Mouse (Mus musculus) intestine, embryonic 16.5 days (tissue): ENCODE results near the gene C77080. TPM values are rescaled to one million over a fixed set of nuclear protein-coding genes. Genes with fewer than 3 reads are reported as not detected.

Experiments
- ATAC-seq: fragments of 200-750 bp; cut with Nextera tagmentation; 2 replicates; pipeline ENCODE4 v1.8.0; 2017; ENCODE audit warnings: moderate TSS enrichment, moderate library complexity
- H3K27ac ChIP-seq: fragments of 300-500 bp; sonication (generic); 2 replicates; pipeline ENCODE4 v1.5.1; 2014; ENCODE audit warnings: mild to moderate bottlenecking, low read length
- H3K27me3 ChIP-seq: fragments of 300-500 bp; sonication (generic); replicated peaks from 2 replicates; pipeline ENCODE4 v1.6.1; 2014; ENCODE audit warnings: low read length, control low read depth, mixed read lengths; ENCODE audit not compliant: control insufficient read depth, insufficient read depth
- H3K36me3 ChIP-seq: fragments of 300-500 bp; sonication (generic); 2 replicates; pipeline ENCODE4 v1.6.1; 2014; ENCODE audit warnings: low read length, control low read depth; ENCODE audit not compliant: control insufficient read depth, insufficient read depth
- H3K4me1 ChIP-seq: fragments of 300-500 bp; sonication (generic); 2 replicates; pipeline ENCODE4 v1.6.1; 2014; ENCODE audit warnings: low read length, control low read depth, mixed read lengths; ENCODE audit not compliant: control insufficient read depth, insufficient read depth
- H3K4me2 ChIP-seq: fragments of 300-500 bp; sonication (generic); 2 replicates; pipeline ENCODE4 v1.6.1; 2014; ENCODE audit warnings: low read depth, low read length, control low read depth
- H3K4me3 ChIP-seq: fragments of 300-500 bp; sonication (generic); 2 replicates; pipeline ENCODE4 v1.5.1; 2014; ENCODE audit warnings: mild to moderate bottlenecking, low read length
- H3K9ac ChIP-seq: fragments of 300-500 bp; sonication (generic); 2 replicates; pipeline ENCODE4 v1.6.1; 2014; ENCODE audit warnings: low read depth, low read length
- H3K9me3 ChIP-seq: fragments of 300-500 bp; sonication (generic); 2 replicates; pipeline ENCODE4 v1.6.1; 2016; ENCODE audit warnings: low read length, control low read depth; ENCODE audit not compliant: control insufficient read depth
- WGBS: fragments of 180-500 bp; shearing (Covaris S2); extraction: QIAGEN DNeasy Blood & Tissue Kit; methylation state at CpG from one replicate; pipeline ENCODE4 v1.1.7; 2014; 5-methylcytosine and 5-hydroxymethylcytosine counted together
- microRNA-seq: library from miRNA; unstranded; fragments of <30 nt; microRNA quantifications from one replicate; pipeline ENCODE4, GENCODE M21; 2016
- polyA plus RNA-seq: library from polyadenylated mRNA; unstranded; fragments of >200 nt; fragmentation: Nextera tagmentation; extraction: Ambion mirVana; gene quantifications from 2 replicates; pipeline ENCODE4 v1.2.1, GENCODE M21; 2015

The C77080 gene
- polyA plus RNA-seq, 1 experiment from 2014 or later: 6.5 TPM

DNA sequence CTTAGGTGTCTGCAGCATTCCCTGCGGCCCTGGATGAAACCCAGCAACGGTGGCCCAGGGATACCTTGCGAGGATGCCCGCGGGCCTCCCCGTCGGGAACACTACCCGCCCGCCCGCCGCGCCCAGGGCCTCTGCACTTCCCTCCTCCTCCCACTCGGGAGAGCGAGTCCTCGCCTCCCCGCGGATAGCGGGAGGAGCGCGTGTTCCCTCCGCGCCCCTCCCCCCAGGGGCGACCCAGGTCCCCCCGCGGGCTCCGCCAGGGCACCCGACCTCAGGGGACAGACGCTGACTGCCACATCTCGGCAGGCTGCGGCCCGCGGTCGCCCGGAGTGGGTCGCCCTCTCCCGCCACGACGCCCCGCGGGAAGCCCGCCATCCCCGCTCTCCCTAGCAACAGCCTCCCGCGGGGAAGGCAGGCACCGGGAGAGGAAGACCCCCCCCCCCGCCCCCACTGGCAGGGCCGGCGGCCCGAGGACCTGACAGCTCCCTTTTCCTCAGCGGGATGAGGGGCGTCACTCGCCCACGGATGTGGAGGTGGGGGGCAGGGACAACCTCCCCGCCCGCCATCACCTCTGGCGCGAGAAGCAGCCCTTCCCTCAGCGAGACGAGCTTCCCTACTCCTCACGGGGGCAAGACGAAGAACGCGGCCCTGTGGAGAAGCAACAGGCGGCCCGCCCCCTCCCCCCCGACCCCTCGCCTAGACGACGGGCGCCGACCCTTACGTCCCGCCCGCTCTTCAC is 72.2 kb downstream of the C77080 start:
- ATAC-seq: peak; percentile 63

DNA sequence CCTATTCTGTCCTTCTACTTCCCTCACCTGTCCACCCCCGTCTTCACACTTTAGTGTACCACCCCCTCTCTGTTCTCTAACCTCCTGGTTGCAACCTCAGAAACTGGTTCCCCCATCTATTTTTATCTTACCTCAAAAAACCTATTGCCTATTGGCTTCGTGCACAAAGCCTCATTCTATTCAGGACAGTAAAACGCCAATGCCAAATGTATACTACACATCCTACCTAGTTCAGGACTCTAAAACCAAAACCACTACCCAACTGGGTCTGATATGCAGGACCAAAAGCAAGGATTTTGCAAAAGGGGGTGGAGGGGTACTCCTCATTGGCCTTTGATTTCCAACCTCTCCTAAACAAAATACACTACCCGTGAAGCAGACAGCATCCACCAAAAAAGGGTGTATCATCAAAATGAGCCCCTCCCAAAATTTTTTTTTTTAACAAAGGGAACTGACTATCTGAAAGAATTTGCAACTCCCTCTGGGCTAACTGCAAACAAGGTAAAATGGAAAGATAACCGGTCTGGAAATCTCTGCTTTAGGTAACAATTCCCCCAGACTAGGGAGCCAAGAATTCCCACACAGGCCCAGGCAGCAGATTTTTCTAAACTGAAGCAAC is 73.1 kb downstream of the C77080 start:
- Histone ChIP-seq H3K4me2 (peak overlapping the region; percentile 69), H3K4me1 (peaks cover 14% of the 10 kb centered on the region; the same call in 1 of the 2 replicates), H3K9ac (peak overlapping the region; percentile 84), H3K36me3 (no peaks in the 10 kb centered on the region), H3K9me3 (no peaks in the 10 kb centered on the region), H3K4me3 (peak overlapping the region; percentile 91), H3K27me3 (no peaks in the 10 kb centered on the region), H3K27ac (peak overlapping the region; percentile 87; the same call in 1 of the 2 replicates)
- ATAC-seq: no peak
- 45% methylated on average over 5 of the region's 5 CpGs for WGBS

More for the DNA sequence above, 72.2 kb downstream of the C77080 start:
- Histone ChIP-seq H3K36me3 (no peaks in the 10 kb centered on the region), H3K27me3 (no peaks in the 10 kb centered on the region), H3K4me1 (peaks cover 14% of the 10 kb centered on the region; the same call in 1 of the 2 replicates), H3K27ac (peak overlapping the region; percentile 87), H3K4me2 (peak overlapping the region; percentile 69), H3K9ac (peak overlapping the region; percentile 84), H3K4me3 (peak overlapping the region; percentile 91), H3K9me3 (no peaks in the 10 kb centered on the region)
- 0% methylated on average over 54 of the region's 74 CpGs for WGBS

DNA sequence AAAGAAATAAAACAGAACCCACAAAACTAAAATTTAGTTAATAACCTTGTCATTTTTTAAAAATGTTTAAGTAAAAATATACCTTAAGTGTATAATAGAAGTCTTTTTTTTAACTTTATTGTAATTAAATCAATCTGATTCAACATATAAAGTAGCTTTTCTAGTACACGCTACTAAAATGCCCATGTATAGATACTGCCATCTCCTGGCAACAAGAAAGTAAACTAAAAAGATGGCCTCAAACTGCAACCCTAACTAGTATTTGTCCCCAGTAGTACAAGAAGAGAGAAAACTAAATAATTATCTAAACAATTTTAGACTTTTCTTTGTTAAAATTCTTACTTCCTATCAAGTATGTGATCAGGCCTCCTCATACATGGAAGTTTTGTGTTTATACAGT is 81.6 kb downstream of the C77080 start:
- no peak overlapping the region for H3K4me2 ChIP-seq
- H3K27me3 ChIP-seq: no peaks in the 10 kb centered on the region
- H3K4me1 ChIP-seq: no peaks in the 10 kb centered on the region
- no peak overlapping the region for H3K27ac ChIP-seq
- H3K9me3 ChIP-seq: no peaks in the 10 kb centered on the region
- WGBS: 58% methylated on average over 1 of the region's 1 CpGs
- H3K36me3 ChIP-seq: peaks cover 2% of the 10 kb centered on the region; the same call in 1 of the 2 replicates
- no peak for ATAC-seq
- H3K4me3 ChIP-seq: no peak overlapping the region
- no peak overlapping the region for H3K9ac ChIP-seq

DNA sequence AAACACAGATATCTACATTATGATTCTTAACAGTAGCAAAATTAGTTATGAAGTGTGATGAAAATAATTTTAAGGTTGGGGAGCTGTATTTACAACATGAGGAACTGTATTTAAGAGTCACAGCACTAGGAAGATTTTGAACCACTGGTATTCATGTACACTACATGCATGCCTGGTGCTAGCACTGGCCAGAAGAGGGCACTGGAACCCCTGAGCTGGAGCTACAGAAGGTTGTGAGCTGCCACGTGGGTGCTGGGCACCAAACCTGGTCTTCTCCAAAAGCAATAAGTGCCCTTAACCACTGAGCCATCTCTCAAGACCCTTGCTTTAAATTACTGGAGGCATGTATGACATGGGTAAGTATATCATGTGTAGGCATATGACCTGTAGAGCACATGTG is 88.7 kb downstream of the C77080 start:
- ATAC-seq: no peak
- Histone ChIP-seq H3K4me2 (no peak overlapping the region), H3K9me3 (no peaks in the 10 kb centered on the region), H3K36me3 (peaks cover 17% of the 10 kb centered on the region), H3K27ac (no peak overlapping the region), H3K4me1 (no peaks in the 10 kb centered on the region), H3K9ac (no peak overlapping the region), H3K4me3 (no peak overlapping the region), H3K27me3 (no peaks in the 10 kb centered on the region)
- WGBS: 72% methylated on average over 1 of the region's 1 CpGs

Small RNA genes lying within 50 kb of the gene (microRNA-seq; reads per million reads assigned to microRNA genes)
- gene Gm22994: not detected

Other genes starting within 250 kb of the C77080 start
- gene Rnf19b, start 203.1 kb downstream of the C77080 start, polyA plus RNA-seq: 5.6 and 7.0 TPM in 2 replicates
- 159 and 167 TPM in 2 replicates for gene Tmem54, start 155.9 kb downstream of the C77080 start, polyA plus RNA-seq
- gene Hpca, start 139.4 kb downstream of the C77080 start, polyA plus RNA-seq: 4.0 and 4.5 TPM in 2 replicates
- 1.5 and 2.2 TPM in 2 replicates for gene Fndc5, start 124.4 kb downstream of the C77080 start, polyA plus RNA-seq
- gene S100pbp, start 71.7 kb downstream of the C77080 start, polyA plus RNA-seq: 10.3 and 10.9 TPM in 2 replicates
- gene Yars, start 71.6 kb downstream of the C77080 start, polyA plus RNA-seq: 104 and 107 TPM in 2 replicates
- gene Sync, start 26.2 kb upstream of the C77080 start, polyA plus RNA-seq: 1.1 and 1.3 TPM in 2 replicates
- 271 and 297 TPM in 2 replicates for gene Rbbp4, start 74.0 kb upstream of the C77080 start, polyA plus RNA-seq
- gene Zbtb8os, start 74.3 kb upstream of the C77080 start, polyA plus RNA-seq: 64.2 and 66.9 TPM in 2 replicates
- gene Zbtb8a, start 116.7 kb upstream of the C77080 start, polyA plus RNA-seq: 13.6 and 14.0 TPM in 2 replicates
- 1.1 and 1.2 TPM in 2 replicates for gene Zbtb8b, start 179.4 kb upstream of the C77080 start, polyA plus RNA-seq
- gene Bsdc1, start 200.2 kb upstream of the C77080 start, polyA plus RNA-seq: 24.5 and 24.7 TPM in 2 replicates
- gene Tssk3, start 229.6 kb upstream of the C77080 start, polyA plus RNA-seq: not detected in 2 replicates
- not detected in 2 replicates for gene Fam229a, start 229.8 kb upstream of the C77080 start, polyA plus RNA-seq